Mouse (Mus musculus): ENCODE measurements around the gene Adtrp. TPM values are rescaled to one million over a fixed set of nuclear protein-coding genes. Genes with fewer than 3 reads are reported as not detected.

Gene Adtrp
- polyA plus RNA-seq, 1 experiment from 2014 or later, result not detected

DNA sequence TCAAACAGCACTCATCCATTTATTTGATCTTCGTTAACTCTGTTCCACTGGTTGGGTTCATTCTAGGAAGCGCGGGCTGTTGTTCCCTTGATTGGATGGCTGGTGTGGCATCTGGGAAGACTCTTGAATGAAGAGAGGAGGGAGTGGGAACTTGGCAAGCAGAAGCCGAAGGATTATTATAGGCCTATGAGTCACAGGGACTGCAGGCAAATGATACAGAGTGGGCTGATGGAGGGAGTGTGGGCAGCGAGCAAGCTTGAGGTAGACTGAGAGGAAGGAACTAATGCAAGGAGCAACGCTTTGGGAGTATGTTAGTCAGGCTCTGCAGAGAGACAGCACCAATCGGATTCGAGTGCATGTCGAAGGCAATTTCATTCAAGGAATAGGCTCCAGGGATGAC is 98.6 kb downstream of the Adtrp start:
- Histone ChIP-seq H3K4me3 (ENCODE audit: low read depth, low read length) (no peak overlapping the region), H3K4me1 (ENCODE audit: control insufficient read depth, insufficient read depth, low read length) (no peaks in the 10 kb centered on the region; the same call in 1 of the 2 replicates), H3K27me3 (ENCODE audit: control insufficient read depth, insufficient read depth, low read length) (no peaks in the 10 kb centered on the region), H3K4me2 (no peak overlapping the region), H3K36me3 (ENCODE audit: control insufficient read depth, insufficient read depth, low read length) (no peaks in the 10 kb centered on the region), H3K9ac (ENCODE audit: low read length) (no peak overlapping the region), H3K27ac (ENCODE audit: low read depth, low read length) (no peak overlapping the region), H3K9me3 (ENCODE audit: control insufficient read depth, low read length) (no peaks in the 10 kb centered on the region)
- ATAC-seq (ENCODE audit: low FRiP score) (no peak), DNase-seq (ENCODE audit: low spot score, missing footprints) (no peak)
- WGBS, result 92% methylated on average over 9 of the region's 9 CpGs

DNA sequence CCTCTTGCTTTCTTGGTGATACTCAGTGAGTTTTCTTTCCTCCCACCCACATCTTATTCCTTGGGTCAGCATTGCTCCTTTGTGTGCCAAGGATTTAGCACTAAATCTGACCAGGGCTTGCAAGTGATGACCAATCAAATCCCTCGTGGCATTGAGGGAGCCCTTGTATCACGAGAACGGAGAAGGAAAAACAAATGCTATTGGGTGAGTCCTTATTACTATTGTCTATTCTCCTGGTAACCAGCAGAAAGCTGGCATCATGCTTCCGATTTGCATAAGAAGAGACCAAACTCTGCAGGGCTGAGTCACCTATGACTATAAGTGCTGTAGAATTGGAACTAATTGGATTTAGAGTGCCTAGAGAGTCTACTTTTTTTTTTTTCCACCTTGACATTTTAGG is 99.8 kb downstream of the Adtrp start:
- Histone ChIP-seq H3K9ac (ENCODE audit: low read length) (no peak overlapping the region), H3K4me3 (ENCODE audit: low read depth, low read length) (no peak overlapping the region), H3K27ac (ENCODE audit: low read depth, low read length) (no peak overlapping the region), H3K4me1 (ENCODE audit: control insufficient read depth, insufficient read depth, low read length) (no peaks in the 10 kb centered on the region; the same call in 1 of the 2 replicates), H3K9me3 (ENCODE audit: control insufficient read depth, low read length) (no peaks in the 10 kb centered on the region), H3K36me3 (ENCODE audit: control insufficient read depth, insufficient read depth, low read length) (no peaks in the 10 kb centered on the region), H3K4me2 (no peak overlapping the region), H3K27me3 (ENCODE audit: control insufficient read depth, insufficient read depth, low read length) (no peaks in the 10 kb centered on the region)
- 77% methylated on average over 4 of the region's 4 CpGs for WGBS
- ATAC-seq (ENCODE audit: low FRiP score) (no peak), DNase-seq (ENCODE audit: low spot score, missing footprints) (no peak)

- no peaks in the 10 kb centered on the region for H3K36me3 ChIP-seq (ENCODE audit: control insufficient read depth, insufficient read depth, low read length)
- H3K9me3 ChIP-seq (ENCODE audit: control insufficient read depth, low read length), result no peaks in the 10 kb centered on the region
- DNase-seq (ENCODE audit: low spot score, missing footprints) (peak; percentile 87), ATAC-seq (ENCODE audit: low FRiP score) (0 out of 2 replicates have a peak, but pooled peaks have one; percentile 14)
- H3K4me1 ChIP-seq (ENCODE audit: control insufficient read depth, insufficient read depth, low read length), result no peaks in the 10 kb centered on the region; the same call in 1 of the 2 replicates
- H3K4me2 ChIP-seq, result no peak overlapping the region
- H3K27me3 ChIP-seq (ENCODE audit: control insufficient read depth, insufficient read depth, low read length), result no peaks in the 10 kb centered on the region
- 60% methylated on average over 8 of the region's 8 CpGs for WGBS
- no peak overlapping the region for H3K27ac ChIP-seq (ENCODE audit: low read depth, low read length)
- H3K4me3 ChIP-seq (ENCODE audit: low read depth, low read length), result no peak overlapping the region
- no peak overlapping the region for H3K9ac ChIP-seq (ENCODE audit: low read length)
These were observed 100.4 kb downstream of the Adtrp start for GRCm38 (mm10) chr13:41746971-41747615.

- Histone ChIP-seq H3K9ac (ENCODE audit: low read length) (no peak overlapping the region), H3K27me3 (ENCODE audit: control insufficient read depth, insufficient read depth, low read length) (no peaks in the 10 kb centered on the region), H3K4me2 (no peak overlapping the region), H3K4me1 (ENCODE audit: control insufficient read depth, insufficient read depth, low read length) (peaks cover 7% of the 10 kb centered on the region; the same call in 1 of the 2 replicates), H3K9me3 (ENCODE audit: control insufficient read depth, low read length) (no peaks in the 10 kb centered on the region), H3K27ac (ENCODE audit: low read depth, low read length) (no peak overlapping the region), H3K4me3 (ENCODE audit: low read depth, low read length) (no peak overlapping the region), H3K36me3 (ENCODE audit: control insufficient read depth, insufficient read depth, low read length) (no peaks in the 10 kb centered on the region)
- 88% methylated on average over 5 of the region's 5 CpGs for WGBS
- ATAC-seq (ENCODE audit: low FRiP score) (no peak), DNase-seq (ENCODE audit: low spot score, missing footprints) (no peak)
These were observed 106.9 kb downstream of the Adtrp start for GRCm38 (mm10) chr13:41740456-41741085.

DNA sequence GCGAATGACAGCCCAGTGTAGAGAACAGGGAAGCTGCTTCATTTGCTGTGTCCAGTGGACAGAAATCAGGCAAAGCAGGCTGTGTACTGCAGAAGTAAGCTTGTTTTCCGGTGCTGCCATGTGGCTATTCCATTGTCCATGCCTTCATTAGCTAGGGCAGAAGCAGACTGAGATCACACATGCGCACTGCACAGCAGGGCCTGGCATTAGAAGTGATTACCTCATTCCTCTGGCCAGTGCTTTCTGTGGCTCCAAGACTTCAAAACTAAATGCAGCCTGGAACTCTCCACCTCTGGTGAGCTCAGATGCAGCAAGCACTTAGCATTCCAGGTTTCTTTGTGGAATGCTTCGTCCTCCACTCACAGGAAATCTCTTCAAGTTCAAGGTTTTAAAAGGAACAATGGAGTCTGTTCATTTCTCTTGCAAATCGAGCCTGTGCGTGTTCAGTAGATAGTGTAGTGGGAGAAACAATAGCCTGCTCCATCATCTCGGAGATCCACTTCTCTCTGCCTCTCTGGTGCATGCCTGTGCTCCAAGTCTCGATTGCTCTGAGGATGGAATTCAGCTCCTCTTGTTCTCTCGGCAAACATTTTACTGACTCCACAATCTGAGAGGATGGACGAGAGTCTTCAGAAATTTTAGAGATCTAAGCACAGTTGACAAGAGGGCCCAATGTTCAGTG is 109.7 kb downstream of the Adtrp start:
- no peak overlapping the region for H3K27ac ChIP-seq (ENCODE audit: low read depth, low read length)
- WGBS, result 54% methylated on average over 10 of the region's 10 CpGs
- ATAC-seq (ENCODE audit: low FRiP score) (peak; percentile 65), DNase-seq (ENCODE audit: low spot score, missing footprints) (peak; percentile 88)
- H3K9ac ChIP-seq (ENCODE audit: low read length), result peak overlapping the region; percentile 36; the same call in 1 of the 2 replicates
- H3K36me3 ChIP-seq (ENCODE audit: control insufficient read depth, insufficient read depth, low read length), result no peaks in the 10 kb centered on the region
- peaks cover 7% of the 10 kb centered on the region; the same call in 1 of the 2 replicates for H3K4me1 ChIP-seq (ENCODE audit: control insufficient read depth, insufficient read depth, low read length)
- no peaks in the 10 kb centered on the region for H3K27me3 ChIP-seq (ENCODE audit: control insufficient read depth, insufficient read depth, low read length)
- no peaks in the 10 kb centered on the region for H3K9me3 ChIP-seq (ENCODE audit: control insufficient read depth, low read length)
- no peak overlapping the region for H3K4me2 ChIP-seq
- H3K4me3 ChIP-seq (ENCODE audit: low read depth, low read length), result no peak overlapping the region

- Histone ChIP-seq H3K36me3 (ENCODE audit: control insufficient read depth, insufficient read depth, low read length) (no peaks in the 10 kb centered on the region), H3K4me2 (no peak overlapping the region), H3K4me1 (ENCODE audit: control insufficient read depth, insufficient read depth, low read length) (no peaks in the 10 kb centered on the region), H3K9me3 (ENCODE audit: control insufficient read depth, low read length) (no peaks in the 10 kb centered on the region), H3K27ac (ENCODE audit: low read depth, low read length) (no peak overlapping the region), H3K4me3 (ENCODE audit: low read depth, low read length) (no peak overlapping the region), H3K27me3 (ENCODE audit: control insufficient read depth, insufficient read depth, low read length) (no peaks in the 10 kb centered on the region), H3K9ac (ENCODE audit: low read length) (no peak overlapping the region)
- no peak for ATAC-seq (ENCODE audit: low FRiP score)
- WGBS, result 95% methylated on average over 8 of the region's 8 CpGs
- DNase-seq (ENCODE audit: low spot score, missing footprints), result no peak
These were observed 117.8 kb downstream of the Adtrp start for GRCm38 (mm10) chr13:41729660-41730059.

GRCm38 (mm10) chr13:41727803-41728202 is 119.7 kb downstream of the Adtrp start:
- WGBS, result 89% methylated on average over 3 of the region's 3 CpGs
- H3K4me1 ChIP-seq (ENCODE audit: control insufficient read depth, insufficient read depth, low read length), result no peaks in the 10 kb centered on the region
- H3K27ac ChIP-seq (ENCODE audit: low read depth, low read length), result no peak overlapping the region
- no peaks in the 10 kb centered on the region for H3K27me3 ChIP-seq (ENCODE audit: control insufficient read depth, insufficient read depth, low read length)
- H3K4me2 ChIP-seq, result no peak overlapping the region
- H3K36me3 ChIP-seq (ENCODE audit: control insufficient read depth, insufficient read depth, low read length), result no peaks in the 10 kb centered on the region
- no peak for DNase-seq (ENCODE audit: low spot score, missing footprints)
- ATAC-seq (ENCODE audit: low FRiP score), result no peak
- H3K9ac ChIP-seq (ENCODE audit: low read length), result no peak overlapping the region
- no peaks in the 10 kb centered on the region for H3K9me3 ChIP-seq (ENCODE audit: control insufficient read depth, low read length)
- no peak overlapping the region for H3K4me3 ChIP-seq (ENCODE audit: low read depth, low read length)

- ATAC-seq (ENCODE audit: low FRiP score) (no peak), DNase-seq (ENCODE audit: low spot score, missing footprints) (no peak)
- Histone ChIP-seq H3K4me1 (ENCODE audit: control insufficient read depth, insufficient read depth, low read length) (no peaks in the 10 kb centered on the region), H3K9me3 (ENCODE audit: control insufficient read depth, low read length) (no peaks in the 10 kb centered on the region), H3K27me3 (ENCODE audit: control insufficient read depth, insufficient read depth, low read length) (no peaks in the 10 kb centered on the region), H3K36me3 (ENCODE audit: control insufficient read depth, insufficient read depth, low read length) (no peaks in the 10 kb centered on the region), H3K4me3 (ENCODE audit: low read depth, low read length) (no peak overlapping the region), H3K27ac (ENCODE audit: low read depth, low read length) (no peak overlapping the region), H3K9ac (ENCODE audit: low read length) (no peak overlapping the region), H3K4me2 (no peak overlapping the region)
- 93% methylated on average over 16 of the region's 16 CpGs for WGBS
These were observed 128.2 kb downstream of the Adtrp start for GRCm38 (mm10) chr13:41719331-41719730.

DNA sequence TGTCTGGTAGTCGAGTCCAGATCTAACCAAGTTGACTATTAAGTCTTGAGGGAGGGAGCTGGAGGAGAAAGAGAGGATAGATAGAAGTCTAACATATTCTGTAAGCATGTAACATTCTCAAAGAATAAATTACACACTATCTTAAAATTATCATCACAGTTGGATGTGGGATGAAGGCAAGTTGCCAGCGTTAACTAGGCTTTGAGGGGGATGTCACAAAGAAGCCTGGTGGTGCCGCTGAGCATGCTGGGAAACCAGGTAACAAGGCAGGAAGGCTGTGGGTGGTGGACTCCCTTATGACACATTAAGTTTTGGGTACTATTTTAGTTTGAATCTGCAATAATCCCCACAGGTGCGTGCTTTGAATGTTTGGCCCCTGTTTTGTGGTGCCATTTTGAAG is 129.4 kb downstream of the Adtrp start:
- ATAC-seq (ENCODE audit: low FRiP score), result no peak
- Histone ChIP-seq H3K27me3 (ENCODE audit: control insufficient read depth, insufficient read depth, low read length) (no peaks in the 10 kb centered on the region), H3K9me3 (ENCODE audit: control insufficient read depth, low read length) (no peaks in the 10 kb centered on the region), H3K27ac (ENCODE audit: low read depth, low read length) (no peak overlapping the region), H3K9ac (ENCODE audit: low read length) (no peak overlapping the region), H3K4me2 (no peak overlapping the region), H3K4me1 (ENCODE audit: control insufficient read depth, insufficient read depth, low read length) (no peaks in the 10 kb centered on the region), H3K36me3 (ENCODE audit: control insufficient read depth, insufficient read depth, low read length) (no peaks in the 10 kb centered on the region), H3K4me3 (ENCODE audit: low read depth, low read length) (no peak overlapping the region)
- no peak for DNase-seq (ENCODE audit: low spot score, missing footprints)
- 90% methylated on average over 4 of the region's 4 CpGs for WGBS
